Comparison of ENCODE assay signal across 26 mouse cellular contexts in the genomic region with DNA sequence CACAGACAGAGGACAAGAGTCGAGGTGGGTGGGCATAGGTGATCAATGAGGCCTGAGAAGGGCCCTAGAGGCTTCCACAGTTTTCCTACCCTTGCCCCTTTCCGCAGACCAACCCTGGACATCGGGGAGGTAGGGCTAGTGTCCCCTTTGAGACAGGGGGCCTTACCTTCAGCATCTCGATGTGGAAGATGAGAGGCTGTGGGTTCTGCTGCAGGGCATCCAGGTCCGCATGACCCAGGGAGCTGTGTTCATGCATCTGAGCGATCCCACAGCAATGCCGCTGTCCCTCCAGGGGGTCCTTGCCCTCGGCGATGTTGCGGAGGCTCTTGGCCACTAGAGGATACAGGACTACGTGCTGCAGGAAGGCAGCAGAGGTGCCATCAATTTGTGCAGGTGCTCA. TPM values are rescaled to one million over a fixed set of nuclear protein-coding genes. Genes with fewer than 3 reads are reported as not detected.
DNase-seq lines count a peak whose midpoint lies in the region; ATAC-seq and TF ChIP-seq lines count a peak whose summit lies in the region.
"Had no signal": no experiment of that assay in that cellular context is flagged by ENCODE, and none has a peak within 500 bp of the region (broad histone marks: within the 10 kb centered on the region; RNA-seq: fewer than 3 reads in every experiment).

No protein-coding gene starts in this region.

- H3K27ac ChIP-seq in midbrain, embryonic 11.5 days (ENCODE audit: low read depth, low read length) = no peak overlapping the region
- H3K27ac ChIP-seq in midbrain, embryonic 10.5 days (replicated peaks) = no peak overlapping the region
- H3K27ac ChIP-seq: embryonic facial prominence, embryonic 13.5 days; embryonic facial prominence, embryonic 15.5 days; forebrain, embryonic 10.5 days; forebrain, embryonic 12.5 days had no signal

- intact Hi-C loops in heart, postnatal 14 days (cut with DNase I) = no loop called here

- no peak overlapping the region for H3K4me3 ChIP-seq in midbrain, embryonic 11.5 days (ENCODE audit: low read depth, low read length)
- no peak overlapping the region for H3K4me3 ChIP-seq in midbrain, embryonic 10.5 days
- H3K4me3 ChIP-seq in myocyte = no peak overlapping the region
- H3K4me3 ChIP-seq: embryonic facial prominence, embryonic 13.5 days; embryonic facial prominence, embryonic 15.5 days; erythroblast, embryonic 14.5 days; forebrain, embryonic 10.5 days; forebrain, embryonic 12.5 days had no signal

- H3K36me3 ChIP-seq in midbrain, embryonic 11.5 days (ENCODE audit: control insufficient read depth, insufficient read depth, low read length) = peaks cover 5% of the 10 kb centered on the region
- H3K36me3 ChIP-seq in midbrain, embryonic 10.5 days = peaks cover 74% of the 10 kb centered on the region
- peaks cover 23% of the 10 kb centered on the region for H3K36me3 ChIP-seq in myocyte (ENCODE audit: control insufficient read depth, insufficient read depth)

- ATAC-seq in midbrain, embryonic 11.5 days (ENCODE audit: low FRiP score) = no peak
- no peak for ATAC-seq in megakaryocyte progenitor cell, adult 5-6 weeks (replicated peaks; ENCODE audit: poor library complexity)
- ATAC-seq: forebrain, embryonic 14.5 days; forebrain, embryonic 16.5 days had no signal

- H3K4me2 ChIP-seq in midbrain, embryonic 11.5 days = no peak overlapping the region
- no peak overlapping the region for H3K4me2 ChIP-seq in myocyte (ENCODE audit: low read depth)
- H3K4me2 ChIP-seq: embryonic facial prominence, embryonic 13.5 days; embryonic facial prominence, embryonic 15.5 days; forebrain, embryonic 12.5 days had no signal

- H3K9ac ChIP-seq in midbrain, embryonic 11.5 days (ENCODE audit: low read length) = no peak overlapping the region
- H3K9ac ChIP-seq: embryonic facial prominence, embryonic 13.5 days; embryonic facial prominence, embryonic 15.5 days; forebrain, embryonic 12.5 days had no signal

- no peaks in the 10 kb centered on the region for H3K9me3 ChIP-seq in midbrain, embryonic 11.5 days (ENCODE audit: control insufficient read depth, low read length)
- no peaks in the 10 kb centered on the region for H3K9me3 ChIP-seq in midbrain, embryonic 10.5 days (replicated peaks)
- H3K9me3 ChIP-seq: embryonic facial prominence, embryonic 13.5 days; embryonic facial prominence, embryonic 15.5 days; forebrain, embryonic 10.5 days; forebrain, embryonic 12.5 days had no signal

- no peaks in the 10 kb centered on the region for H3K27me3 ChIP-seq in midbrain, embryonic 11.5 days (ENCODE audit: control insufficient read depth, insufficient read depth, low read length)
- H3K27me3 ChIP-seq in midbrain, embryonic 10.5 days (ENCODE audit: low read depth, poor library complexity, severe bottlenecking) = peaks cover 8% of the 10 kb centered on the region; the same call in 1 of the 2 replicates
- H3K27me3 ChIP-seq in myocyte (ENCODE audit: control insufficient read depth, insufficient read depth, insufficient read length) = no peaks in the 10 kb centered on the region
- H3K27me3 ChIP-seq: embryonic facial prominence, embryonic 13.5 days; embryonic facial prominence, embryonic 15.5 days had no signal

- peak; percentile 92 for DNase-seq in heart, adult 11 months
- DNase-seq in heart, postnatal 14 days = no peak
- DNase-seq in midbrain, embryonic 11.5 days (ENCODE audit: low spot score, missing footprints) = peak; percentile 12
- no peak for DNase-seq in midbrain, embryonic 10.5 days (ENCODE audit: low spot score)
- peak; percentile 25 for DNase-seq in naive thymus-derived CD4-positive, alpha-beta T cell, adult 2 months (ENCODE audit: low read depth)
- DNase-seq: adrenal gland, adult 2 months; adrenal gland, postnatal 10 days; adrenal gland, postnatal 25 days; cerebellum, adult 11-12 months; cerebellum, adult 2 months; cerebellum, postnatal 14 days; cerebellum, postnatal 36 days; embryo, embryonic 11 days had no signal

- H3ac ChIP-seq in myocyte (ENCODE audit: control insufficient read depth, insufficient read length) = no peak overlapping the region

- 82% methylated on average over 11 of the region's 11 CpGs for WGBS in midbrain, embryonic 11.5 days
- 87% methylated on average over 11 of the region's 11 CpGs for WGBS in midbrain, embryonic 10.5 days

- peaks cover 15% of the 10 kb centered on the region for H3K79me2 ChIP-seq in myocyte (ENCODE audit: control insufficient read depth, insufficient read depth)

- H3K4me1 ChIP-seq in midbrain, embryonic 11.5 days (ENCODE audit: control insufficient read depth, insufficient read depth, low read length) = peaks cover 3% of the 10 kb centered on the region
- H3K4me1 ChIP-seq in midbrain, embryonic 10.5 days = peaks cover 9% of the 10 kb centered on the region

- TF ChIP-seq POLR2A in myocyte (IDR thresholded peaks at IDR 0.05; ENCODE audit: insufficient read length, low read depth) = no peak

TF ChIP-seq in myocyte, 11 proteins besides CTCF, POLR2A, EP300 and RAD21:
- peak; percentile 42 for TF ChIP-seq POLR2AphosphoS2 (IDR thresholded peaks at IDR 0.05; ENCODE audit: insufficient read length, low read depth)
- TF ChIP-seq MAX (IDR thresholded peaks at IDR 0.05; ENCODE audit: low read depth) = no peak

RNA-seq across cellular contexts. Expression of a gene that starts 9.8 kb away (rescaled TPM):
- 10 to 100 TPM; 47.0 to 60.6 TPM for total RNA-seq in heart, postnatal 14 days (2021)
- 54.9 and 58.9 TPM in 2 replicates for polyA plus RNA-seq in midbrain, embryonic 11.5 days (2014; fragmentation: Nextera tagmentation; extraction: Ambion mirVana)
- polyA plus RNA-seq in midbrain, embryonic 10.5 days (2016; fragmentation: Nextera tagmentation; extraction: Ambion mirVana) = 60.6 and 61.7 TPM in 2 replicates
- 250 TPM for polyA plus RNA-seq in myocyte (2012; fragmentation: generic; extraction: Trizol)
- 61.9 and 66.4 TPM in 2 replicates for total RNA-seq in megakaryocyte progenitor cell, adult 5-6 weeks (2015)
- total RNA-seq in megakaryocyte progenitor cell, adult 5-6 weeks (2017) = 24.4 and 31.1 TPM in 2 replicates

RNA-seq across cellular contexts. Expression of a gene that starts 16.0 kb away (rescaled TPM):
- 10 to 100 TPM; 25.0 to 26.4 TPM for total RNA-seq in heart, postnatal 14 days (2021)
- 11.2 and 11.3 TPM in 2 replicates for polyA plus RNA-seq in midbrain, embryonic 11.5 days (2014; fragmentation: Nextera tagmentation; extraction: Ambion mirVana)
- 12.8 and 15.1 TPM in 2 replicates for polyA plus RNA-seq in midbrain, embryonic 10.5 days (2016; fragmentation: Nextera tagmentation; extraction: Ambion mirVana)
- 42.3 TPM for polyA plus RNA-seq in myocyte (2012; fragmentation: generic; extraction: Trizol)
- 7.8 and 11.2 TPM in 2 replicates for total RNA-seq in megakaryocyte progenitor cell, adult 5-6 weeks (2015)
- total RNA-seq in megakaryocyte progenitor cell, adult 5-6 weeks (2017) = 6.8 and 17.2 TPM in 2 replicates

RNA-seq across cellular contexts. Expression of a gene that starts 18.8 kb away (rescaled TPM):
- total RNA-seq in heart, postnatal 14 days (2021) = 10 to 100 TPM; 24.2 to 27.5 TPM
- 60.8 and 73.5 TPM in 2 replicates for polyA plus RNA-seq in midbrain, embryonic 11.5 days (2014; fragmentation: Nextera tagmentation; extraction: Ambion mirVana)
- polyA plus RNA-seq in midbrain, embryonic 10.5 days (2016; fragmentation: Nextera tagmentation; extraction: Ambion mirVana) = 76.2 and 82.5 TPM in 2 replicates
- 148 TPM for polyA plus RNA-seq in myocyte (2012; fragmentation: generic; extraction: Trizol)
- total RNA-seq in megakaryocyte progenitor cell, adult 5-6 weeks (2015) = 112 and 126 TPM in 2 replicates
- total RNA-seq in megakaryocyte progenitor cell, adult 5-6 weeks (2017) = 24.2 and 44.8 TPM in 2 replicates

RNA-seq across cellular contexts. Expression of a gene that starts 23.8 kb away (rescaled TPM):
- not detected for total RNA-seq in heart, postnatal 14 days (2021)
- not detected in 2 replicates for polyA plus RNA-seq in midbrain, embryonic 11.5 days (2014; fragmentation: Nextera tagmentation; extraction: Ambion mirVana)
- polyA plus RNA-seq in midbrain, embryonic 10.5 days (2016; fragmentation: Nextera tagmentation; extraction: Ambion mirVana) = not detected in 2 replicates
- not detected for polyA plus RNA-seq in myocyte (2012; fragmentation: generic; extraction: Trizol)
- total RNA-seq in megakaryocyte progenitor cell, adult 5-6 weeks (2015) = not detected in 2 replicates
- total RNA-seq in megakaryocyte progenitor cell, adult 5-6 weeks (2017) = 0.10 TPM in 1 of 2 replicates, not detected in the other
- total RNA-seq: adrenal gland, postnatal 10 days; common myeloid progenitor, adult 5-6 weeks; MEL had no signal
- polyA plus RNA-seq: C2C12; embryonic facial prominence, embryonic 11.5 days; embryonic facial prominence, embryonic 13.5 days; embryonic facial prominence, embryonic 15.5 days; forebrain, embryonic 10.5 days; forebrain, embryonic 12.5 days; forebrain, embryonic 14.5 days; forebrain, embryonic 16.5 days had no signal

RNA-seq across cellular contexts. Expression of a gene that starts 28.0 kb away (rescaled TPM):
- total RNA-seq in heart, postnatal 14 days (2021) = not detected
- 0.11 TPM in 1 of 2 replicates, not detected in the other for polyA plus RNA-seq in midbrain, embryonic 11.5 days (2014; fragmentation: Nextera tagmentation; extraction: Ambion mirVana)
- not detected in 2 replicates for polyA plus RNA-seq in midbrain, embryonic 10.5 days (2016; fragmentation: Nextera tagmentation; extraction: Ambion mirVana)
- 0.10 TPM for polyA plus RNA-seq in myocyte (2012; fragmentation: generic; extraction: Trizol)
- total RNA-seq in megakaryocyte progenitor cell, adult 5-6 weeks (2015) = not detected in 2 replicates
- not detected in 2 replicates for total RNA-seq in megakaryocyte progenitor cell, adult 5-6 weeks (2017)
- total RNA-seq: common myeloid progenitor, adult 5-6 weeks had no signal
- polyA plus RNA-seq: embryonic facial prominence, embryonic 11.5 days; embryonic facial prominence, embryonic 13.5 days; forebrain, embryonic 10.5 days had no signal

Comparison
In these comparisons a context has a peak if more than half of its experiments do, and no peak if none do; other contexts are left out.
1. DNase-seq: peak in heart, adult 11 months (single experiment), midbrain, embryonic 11.5 days (single experiment) and naive thymus-derived CD4-positive, alpha-beta T cell, adult 2 months (single experiment); none in heart, postnatal 14 days (0 of 2) and midbrain, embryonic 10.5 days (single experiment).